Mouse (Mus musculus) forelimb bud, embryonic 11.5 days (tissue): ENCODE data around the gene Syt12.

Source experiments
- DNase-seq: peaks from one replicate; pipeline ENCODE4 v3.0.0-alpha.2; 2012; ENCODE audit warnings: low read depth, low spot score

The Syt12 gene

DNA sequence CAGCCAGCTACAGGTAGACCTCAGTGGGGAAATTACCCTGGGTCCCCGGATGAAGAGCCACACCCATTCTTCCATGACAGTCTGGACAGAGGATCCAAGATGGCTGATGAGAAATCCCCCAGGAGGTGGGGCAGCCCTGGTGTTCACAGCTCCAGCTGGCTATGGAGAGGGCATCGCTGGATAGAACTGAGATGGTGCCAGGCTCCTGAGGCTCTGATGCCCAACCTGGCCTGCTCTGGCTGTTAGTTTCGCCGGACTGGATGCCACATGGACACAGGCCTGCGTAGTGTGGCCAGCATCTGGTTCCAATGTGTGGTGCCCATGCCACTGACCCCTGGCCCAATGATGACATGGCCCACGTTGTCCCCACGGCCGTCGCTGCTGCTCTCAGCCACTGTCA, 29.8 kb downstream of the Syt12 start:
- no peak for DNase-seq

GRCm38 (mm10) chr19:4446661-4447420, 30.4 kb downstream of the Syt12 start:
- no peak for DNase-seq

GRCm38 (mm10) chr19:4442408-4442807, 34.8 kb downstream of the Syt12 start:
- peak; percentile 81 for DNase-seq

GRCm38 (mm10) chr19:4441621-4442161, 35.6 kb downstream of the Syt12 start:
- peak; percentile 35 for DNase-seq

DNA sequence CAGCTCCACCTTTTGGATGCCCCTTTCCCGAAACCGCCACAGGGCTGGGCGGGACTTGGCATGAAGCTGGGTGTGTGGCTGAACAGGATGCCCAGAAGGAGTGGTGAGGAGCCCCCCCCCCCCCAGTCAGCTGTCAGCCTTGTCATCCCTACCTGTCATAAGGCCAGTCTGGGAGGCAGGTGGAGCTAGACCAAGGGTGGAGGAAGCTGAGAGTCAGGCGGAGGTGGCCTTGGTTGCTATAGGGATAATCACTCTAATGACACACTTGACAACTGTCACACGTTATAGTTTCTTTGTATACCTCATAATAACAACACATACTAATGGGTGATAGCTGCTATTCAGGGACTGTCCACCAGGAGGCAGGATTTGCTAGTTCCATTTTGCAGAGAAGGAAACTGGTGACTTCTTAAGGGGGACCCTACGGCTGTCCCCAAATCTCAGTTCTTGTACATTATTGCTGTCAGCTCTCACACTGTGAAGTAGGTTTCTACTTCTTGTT, 36.1 kb downstream of the Syt12 start:
- peak; percentile 61 for DNase-seq

GRCm38 (mm10) chr19:4440222-4440621, 37.0 kb downstream of the Syt12 start:
- no peak for DNase-seq

DNA sequence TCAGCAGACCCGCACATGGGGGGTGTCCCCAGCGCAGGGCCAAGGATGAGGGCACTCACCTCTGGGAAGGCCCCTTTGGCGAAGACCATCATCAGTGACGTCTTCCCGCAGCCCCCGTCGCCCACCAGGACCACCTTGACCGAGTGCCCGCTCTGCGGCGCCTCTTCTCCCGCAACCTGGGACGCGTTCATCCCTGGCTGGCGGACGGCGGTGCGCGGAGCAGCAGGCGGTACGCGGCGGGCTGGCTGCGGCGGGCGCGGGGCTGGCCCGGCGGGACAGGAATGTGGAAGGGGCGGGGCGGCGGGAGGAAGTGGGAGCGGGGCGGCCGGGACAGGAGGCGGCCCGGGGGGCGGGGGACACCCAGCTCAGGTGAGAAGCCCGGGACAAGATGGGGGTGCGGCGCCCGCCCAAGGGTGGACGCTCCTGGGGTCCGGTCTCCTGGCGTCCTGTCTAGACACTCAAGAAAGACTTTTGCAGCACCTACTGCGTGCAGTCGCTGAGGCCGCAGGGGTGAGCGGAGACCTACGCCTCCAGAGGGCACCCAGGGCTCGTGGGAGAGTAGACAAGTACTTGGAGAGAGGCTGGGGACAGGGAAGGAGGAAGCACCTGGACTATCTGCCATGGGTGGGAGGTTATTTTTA, 38.0 kb downstream of the Syt12 start, which contains the start of gene Rhod:
Rhod (minus strand) TSS at position 272 of the 641 bp plus-strand sequence.
- DNase-seq, result no peak

DNA sequence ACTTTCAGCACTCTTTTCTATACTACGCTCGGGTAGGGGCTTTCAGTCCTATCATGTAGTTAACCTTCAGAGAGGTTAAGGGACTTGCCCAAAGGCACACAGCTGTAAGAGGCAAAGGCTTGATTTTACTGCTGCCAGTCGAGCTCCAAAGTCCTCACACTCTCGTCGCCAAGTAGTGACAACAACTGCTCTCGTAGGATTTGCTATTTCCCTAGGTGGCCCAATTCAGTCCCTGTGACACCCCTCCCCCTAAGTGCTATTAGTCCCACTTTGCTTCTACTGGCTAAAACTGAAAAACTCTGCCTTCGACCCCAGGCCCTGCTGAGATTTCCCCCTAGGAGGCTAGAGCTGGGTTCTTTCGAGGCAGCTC, 38.5 kb downstream of the Syt12 start:
- no peak for DNase-seq

DNA sequence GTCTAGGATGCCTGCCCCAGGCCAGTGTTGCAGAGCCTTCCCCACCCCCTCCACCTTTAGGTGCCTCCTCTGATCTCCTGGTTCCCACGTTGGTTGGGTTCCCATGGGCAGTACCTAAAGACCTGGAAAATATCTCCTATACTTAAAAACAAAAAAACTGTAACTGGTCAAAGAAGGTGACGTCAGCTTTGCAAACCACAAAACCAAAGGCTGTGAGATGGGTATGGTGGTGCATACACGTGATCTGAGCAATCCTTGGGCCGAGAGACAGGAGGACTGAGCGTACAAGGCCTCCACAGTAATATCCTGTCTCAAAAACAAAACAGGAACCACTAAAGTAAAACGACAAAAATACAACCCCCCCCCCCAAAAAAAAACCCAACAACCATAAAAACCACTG, 39.4 kb downstream of the Syt12 start:
- no peak for DNase-seq

DNA sequence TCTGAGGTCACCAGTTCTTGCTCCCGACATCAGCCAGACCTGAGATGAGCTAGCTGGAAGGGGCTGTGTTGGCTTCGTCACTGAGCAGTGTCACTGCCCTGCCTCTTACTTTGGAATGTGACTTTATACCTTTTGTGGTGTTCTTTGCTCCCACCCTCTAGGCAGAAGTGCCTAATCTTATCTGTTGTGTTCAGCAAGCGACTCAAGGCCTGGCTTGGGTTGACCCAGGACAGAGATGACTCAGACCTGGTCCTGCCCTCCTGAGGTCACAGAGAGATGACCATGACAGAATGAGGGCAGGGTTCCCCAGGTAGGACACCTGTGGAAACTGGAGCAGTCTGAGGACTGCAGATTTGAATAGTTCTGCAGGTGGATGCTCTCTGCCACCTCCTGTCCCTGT, 41.0 kb downstream of the Syt12 start:
- DNase-seq, result no peak

DNA sequence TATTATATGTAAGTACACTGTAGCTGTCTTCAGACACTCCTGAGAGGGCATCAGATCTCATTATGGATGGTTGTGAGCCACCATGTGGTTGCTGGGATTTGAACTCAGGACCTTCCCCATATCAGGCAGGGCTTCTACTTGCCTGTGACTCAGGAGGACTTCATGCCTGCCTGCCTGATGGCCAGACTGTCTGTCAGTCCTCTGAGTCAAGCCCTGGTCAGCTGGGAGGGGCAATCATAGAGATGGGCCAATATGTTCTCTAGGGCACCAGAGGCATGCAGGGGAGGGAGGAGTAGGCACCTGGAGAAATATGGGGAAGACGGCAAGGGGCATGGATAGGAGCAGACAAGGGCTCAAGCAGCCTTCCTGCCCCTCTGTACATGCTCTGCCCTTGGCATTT, 42.2 kb downstream of the Syt12 start:
- no peak for DNase-seq

- no peak for DNase-seq
These were observed 43.5 kb downstream of the Syt12 start for GRCm38 (mm10) chr19:4433756-4434155.

DNA sequence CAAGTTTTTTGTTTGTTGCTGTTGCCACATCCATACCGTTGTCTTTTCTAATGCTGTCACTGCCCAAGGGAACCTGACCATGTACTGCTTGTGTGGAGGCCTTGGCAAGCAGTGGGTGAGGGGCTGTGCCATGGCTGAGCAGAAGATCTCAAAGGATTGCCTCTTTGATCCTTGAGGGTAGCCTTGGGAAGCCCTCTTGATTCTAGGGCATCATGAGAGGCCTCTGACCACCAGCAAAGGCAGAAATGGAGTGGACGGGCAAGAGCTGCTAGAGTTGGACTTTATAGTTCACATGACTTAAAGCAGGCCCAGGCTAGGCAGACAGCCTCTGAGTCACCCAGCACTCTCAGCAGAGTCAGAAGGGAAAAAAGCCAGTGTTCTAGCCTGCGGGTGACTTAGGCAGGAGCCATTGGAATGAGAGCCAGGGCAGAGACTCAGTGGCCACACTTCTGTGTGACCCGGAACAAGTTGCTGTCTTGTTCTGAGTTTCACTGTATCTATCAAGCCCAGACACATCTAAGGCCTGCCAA, 47.1 kb downstream of the Syt12 start:
- DNase-seq, result no peak

DNA sequence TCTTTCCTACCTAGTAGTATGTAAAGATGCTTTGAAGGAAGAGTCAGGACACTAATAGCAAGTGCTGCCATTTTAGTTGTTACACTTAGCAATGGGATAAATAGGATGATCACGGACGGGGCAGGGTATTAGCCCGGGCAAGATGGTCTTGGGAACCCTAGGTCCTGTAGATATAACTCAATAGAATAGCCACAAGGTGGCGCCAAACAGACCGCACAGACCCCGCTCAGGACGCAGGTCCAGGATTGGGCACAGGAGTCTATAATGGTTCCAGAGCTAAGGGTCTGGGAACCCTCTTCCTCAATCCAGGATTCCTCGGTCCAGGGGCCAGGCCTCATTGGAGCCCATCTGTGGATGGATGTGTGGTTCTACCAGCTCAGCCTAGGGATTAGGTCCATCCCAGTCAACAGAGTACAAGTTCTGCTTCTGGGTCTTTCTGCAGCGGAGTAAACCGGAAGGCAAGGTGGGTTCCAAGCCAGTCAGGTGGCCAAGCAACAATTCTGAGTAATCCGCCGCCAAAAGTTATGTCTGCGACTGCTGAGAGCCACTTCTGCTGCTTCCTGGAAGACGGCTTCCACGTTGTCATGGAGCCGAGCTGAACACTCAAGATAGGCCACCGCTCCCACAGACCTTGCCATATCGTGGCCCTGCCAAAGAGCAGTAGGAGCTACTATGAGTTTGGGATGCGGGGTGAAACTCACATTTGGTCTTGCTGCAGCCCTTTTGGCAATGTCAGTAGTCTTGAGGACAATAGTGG, 51.5 kb downstream of the Syt12 start:
- no peak for DNase-seq

DNA sequence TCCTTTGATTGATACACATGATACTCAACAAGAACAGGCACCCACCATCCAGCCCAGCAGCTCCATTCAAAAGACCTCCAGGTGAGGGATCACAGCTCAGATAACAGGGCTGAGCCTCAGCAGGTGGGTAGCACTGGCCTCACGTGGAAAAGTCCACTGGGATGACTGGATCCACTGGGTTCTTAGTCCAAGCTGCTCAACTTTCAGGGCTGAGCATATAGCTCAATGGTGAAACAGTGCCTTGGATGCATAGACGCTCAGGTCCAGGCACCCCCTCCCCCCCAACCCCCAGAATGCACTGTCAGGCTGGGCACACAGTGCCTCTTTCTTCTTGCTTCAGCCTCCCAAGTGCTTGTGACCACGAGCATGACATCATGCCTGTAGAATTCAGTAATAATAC, 54.2 kb downstream of the Syt12 start:
- DNase-seq, result no peak

- no peak for DNase-seq
These were observed 54.7 kb downstream of the Syt12 start for GRCm38 (mm10) chr19:4422581-4422980.

- no peak for DNase-seq
These were observed 56.9 kb downstream of the Syt12 start for GRCm38 (mm10) chr19:4420153-4420910.

GRCm38 (mm10) chr19:4419711-4420110, 57.5 kb downstream of the Syt12 start:
- no peak for DNase-seq

- DNase-seq, result no peak
These were observed 59.5 kb downstream of the Syt12 start for GRCm38 (mm10) chr19:4417713-4418112.

- DNase-seq, result peak; percentile 56
These were observed 60.1 kb downstream of the Syt12 start for GRCm38 (mm10) chr19:4417183-4417582.

DNA sequence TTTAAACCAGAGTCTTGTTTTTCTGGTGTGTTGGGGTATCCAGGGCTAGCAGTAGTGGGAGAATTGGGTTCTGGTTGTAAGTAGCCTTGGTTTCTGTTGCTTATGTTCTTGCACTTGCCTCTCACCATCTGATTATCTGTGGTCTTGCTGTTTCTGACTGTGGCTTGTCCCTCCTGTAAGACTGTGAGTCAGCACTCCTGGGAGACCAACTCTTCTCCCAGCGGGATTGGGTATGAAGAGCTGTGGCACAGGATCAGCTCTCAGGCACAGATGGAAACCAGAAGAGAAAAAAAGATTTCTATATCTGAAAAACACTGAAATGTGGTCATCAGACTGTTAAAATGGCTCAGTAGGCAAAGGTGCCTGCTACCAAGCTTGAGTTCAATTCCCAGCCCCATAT, 62.6 kb downstream of the Syt12 start:
- DNase-seq, result no peak
